Mouse (Mus musculus) liver, embryonic 11.5 days (tissue): ENCODE data around the gene Mfap1a. TPM values are rescaled to one million over a fixed set of nuclear protein-coding genes. Genes with fewer than 3 reads are reported as not detected.
A peak's percentile ranks its signal among the peaks of the same experiment; 100 is the strongest.
"Not testable (repeated sequence)": the region's sequence is repeated elsewhere in the genome, so short reads cannot be mapped to it uniquely, and the experiment has no call there.

Source experiments
- ATAC-seq: fragments of 200-750 bp; cut with Nextera tagmentation; replicated peaks from 2 replicates; pipeline ENCODE4 v1.8.0; 2017; ENCODE audit warnings: moderate number of reproducible peaks, mild to moderate bottlenecking, moderate TSS enrichment, moderate library complexity; ENCODE audit not compliant: low FRiP score
- DNase-seq: peaks from one replicate; pipeline ENCODE4 v3.0.0-alpha.2; 2017; ENCODE audit warnings: low spot score
- H3K27ac ChIP-seq: fragments of 300-500 bp; sonication (generic); 2 replicates; pipeline ENCODE4 v1.5.1; 2014; ENCODE audit warnings: mild to moderate bottlenecking, low read depth, low read length, control low read depth
- H3K27me3 ChIP-seq: fragments of 300-500 bp; sonication (generic); replicated peaks from 2 replicates; pipeline ENCODE4 v1.6.1; 2014; ENCODE audit warnings: low read length, mixed read lengths; ENCODE audit not compliant: control insufficient read depth, insufficient read depth
- H3K36me3 ChIP-seq: fragments of 300-500 bp; sonication (generic); 2 replicates; pipeline ENCODE4 v1.6.1; 2014; ENCODE audit warnings: mild to moderate bottlenecking, low read length, moderate library complexity, mixed read lengths; ENCODE audit not compliant: control insufficient read depth, insufficient read depth
- H3K4me1 ChIP-seq: fragments of 300-500 bp; sonication (generic); replicated peaks from 2 replicates; pipeline ENCODE4 v1.6.1; 2014; ENCODE audit warnings: low read length, mixed read lengths; ENCODE audit not compliant: control insufficient read depth, insufficient read depth
- H3K4me2 ChIP-seq: fragments of 300-500 bp; sonication (generic); 2 replicates; pipeline ENCODE4 v1.6.1; 2014; ENCODE audit warnings: mild to moderate bottlenecking, control low read depth, moderate library complexity
- H3K4me3 ChIP-seq: fragments of 300-500 bp; sonication (generic); 2 replicates; pipeline ENCODE4 v1.5.1; 2014; ENCODE audit warnings: low read depth, low read length, control low read depth
- H3K9ac ChIP-seq: fragments of 300-500 bp; sonication (generic); 2 replicates; pipeline ENCODE4 v1.6.1; 2014; ENCODE audit warnings: low read depth, low read length, control low read depth
- H3K9me3 ChIP-seq: fragments of 300-500 bp; sonication (generic); 2 replicates; pipeline ENCODE4 v1.6.1; 2016; ENCODE audit warnings: low read length, inconsistent platforms, mixed read lengths; ENCODE audit not compliant: control insufficient read depth
- WGBS: fragments of 180-500 bp; shearing (Covaris S2); extraction: QIAGEN DNeasy Blood & Tissue Kit; methylation state at CpG from one replicate; pipeline ENCODE4 v1.1.7; 2014; 5-methylcytosine and 5-hydroxymethylcytosine counted together
- polyA plus RNA-seq: library from polyadenylated mRNA; unstranded; fragments of >200 nt; fragmentation: Nextera tagmentation; extraction: Ambion mirVana; gene quantifications from 2 replicates; pipeline ENCODE4 v1.2.1, GENCODE M21; 2014

The Mfap1a gene
- 22.4 and 23.0 TPM in 2 replicates for polyA plus RNA-seq

GRCm38 (mm10) chr2:121505942-121506882 lies at the start of gene Mfap1a, which contains the start of gene Wdr76:
Gene Mfap1a (minus strand): TSS chr2:121506665.
Gene Wdr76 (plus strand): TSS chr2:121506723.
- Histone ChIP-seq H3K9ac (peak within 1 kb of the TSS; percentile 68), H3K4me1 (0 out of 2 replicates have a peak, but pooled peaks cover 10% of the 10 kb centered on the region), H3K4me3 (peak within 1 kb of the TSS; percentile 64), H3K27ac (peak within 1 kb of the TSS; percentile 47; the same call in 1 of the 2 replicates), H3K4me2 (peak within 1 kb of the TSS; percentile 83)
- not testable (repeated sequence) for H3K9me3 ChIP-seq, H3K36me3 ChIP-seq, H3K27me3 ChIP-seq
- peak; percentile 84 for DNase-seq
- WGBS, result 3% methylated on average over 38 of the region's 42 CpGs
- peak; percentile 92 for ATAC-seq

- no peak overlapping the region for H3K4me2 ChIP-seq
- no peaks in the 10 kb centered on the region for H3K9me3 ChIP-seq
- WGBS, result 72% methylated on average over 8 of the region's 8 CpGs
- H3K9ac ChIP-seq, result no peak overlapping the region
- no peak overlapping the region for H3K4me3 ChIP-seq
- DNase-seq, result no peak
- H3K4me1 ChIP-seq, result no peaks in the 10 kb centered on the region
- 0 out of 2 replicates have a peak, but pooled peaks cover 6% of the 10 kb centered on the region for H3K36me3 ChIP-seq
- H3K27ac ChIP-seq, result no peak overlapping the region
- no peak for ATAC-seq
- no peaks in the 10 kb centered on the region for H3K27me3 ChIP-seq
Measured at GRCm38 (mm10) chr2:121551271-121551670, 44.8 kb upstream of the Mfap1a start.

GRCm38 (mm10) chr2:121549630-121550029 lies 43.2 kb upstream of the Mfap1a start:
- 88% methylated on average over 6 of the region's 6 CpGs for WGBS
- Histone ChIP-seq H3K4me2 (no peak overlapping the region), H3K4me3 (no peak overlapping the region), H3K27ac (no peak overlapping the region), H3K9me3 (no peaks in the 10 kb centered on the region), H3K4me1 (no peaks in the 10 kb centered on the region), H3K9ac (no peak overlapping the region), H3K27me3 (no peaks in the 10 kb centered on the region), H3K36me3 (peaks cover 6% of the 10 kb centered on the region; the same call in 1 of the 2 replicates)
- DNase-seq (no peak), ATAC-seq (no peak)

GRCm38 (mm10) chr2:121544829-121545228 lies 38.4 kb upstream of the Mfap1a start:
- Histone ChIP-seq H3K27ac (no peak overlapping the region), H3K4me3 (no peak overlapping the region), H3K27me3 (no peaks in the 10 kb centered on the region), H3K9ac (no peak overlapping the region), H3K9me3 (no peaks in the 10 kb centered on the region), H3K36me3 (peaks cover 14% of the 10 kb centered on the region), H3K4me1 (no peaks in the 10 kb centered on the region), H3K4me2 (no peak overlapping the region)
- DNase-seq, result no peak
- no peak for ATAC-seq
- 92% methylated on average over 3 of the region's 3 CpGs for WGBS

GRCm38 (mm10) chr2:121525056-121525455 lies 18.6 kb upstream of the Mfap1a start:
- ATAC-seq (no peak), DNase-seq (no peak)
- Histone ChIP-seq H3K4me2 (no peak overlapping the region), H3K36me3 (peaks cover 9% of the 10 kb centered on the region; the same call in 1 of the 2 replicates), H3K4me3 (no peak overlapping the region), H3K27ac (no peak overlapping the region), H3K9me3 (no peaks in the 10 kb centered on the region), H3K4me1 (no peaks in the 10 kb centered on the region), H3K9ac (no peak overlapping the region), H3K27me3 (no peaks in the 10 kb centered on the region)
- WGBS, result 91% methylated on average over 2 of the region's 2 CpGs

GRCm38 (mm10) chr2:121522830-121523229 lies 16.4 kb upstream of the Mfap1a start:
- ATAC-seq, H3K27ac ChIP-seq, H3K9ac ChIP-seq, H3K4me1 ChIP-seq, H3K4me3 ChIP-seq, DNase-seq, H3K9me3 ChIP-seq, H3K27me3 ChIP-seq, H3K4me2 ChIP-seq: not testable (repeated sequence)
- peaks cover 15% of the 10 kb centered on the region; the same call in 1 of the 2 replicates for H3K36me3 ChIP-seq
- 92% methylated on average over 3 of the region's 3 CpGs for WGBS

GRCm38 (mm10) chr2:121522006-121522405 lies 15.5 kb upstream of the Mfap1a start:
- Histone ChIP-seq H3K4me3 (no peak overlapping the region), H3K27me3 (no peaks in the 10 kb centered on the region), H3K9me3 (no peaks in the 10 kb centered on the region), H3K36me3 (peaks cover 16% of the 10 kb centered on the region; the same call in 1 of the 2 replicates), H3K4me1 (no peaks in the 10 kb centered on the region), H3K27ac (no peak overlapping the region), H3K9ac (no peak overlapping the region), H3K4me2 (no peak overlapping the region)
- DNase-seq, result no peak
- 75% methylated on average over 2 of the region's 2 CpGs for WGBS
- ATAC-seq, result no peak

- not testable (repeated sequence) for DNase-seq, H3K9ac ChIP-seq, H3K9me3 ChIP-seq, H3K4me3 ChIP-seq, H3K4me2 ChIP-seq, ATAC-seq, H3K4me1 ChIP-seq, H3K27me3 ChIP-seq, H3K27ac ChIP-seq
- WGBS, result 91% methylated on average over 4 of the region's 4 CpGs
- peaks cover 24% of the 10 kb centered on the region; the same call in 1 of the 2 replicates for H3K36me3 ChIP-seq
Measured at GRCm38 (mm10) chr2:121518711-121519110, 12.2 kb upstream of the Mfap1a start.
